Mouse (Mus musculus) retina, adult 2 months (tissue): ENCODE measurements around the gene Atpaf1.

Source experiments
- DNase-seq: peaks from one replicate; pipeline ENCODE4 v3.0.0-alpha.2; 2012; ENCODE audit warnings: low read depth, low spot score

The Atpaf1 gene

GRCm38 (mm10) chr4:115799981-115800380, 15.4 kb downstream of the Atpaf1 start:
- DNase-seq = no peak

GRCm38 (mm10) chr4:115812326-115812725, 27.7 kb downstream of the Atpaf1 start:
- no peak for DNase-seq

GRCm38 (mm10) chr4:115815606-115816005, 31.0 kb downstream of the Atpaf1 start:
- DNase-seq = no peak

GRCm38 (mm10) chr4:115820199-115820598, 35.6 kb downstream of the Atpaf1 start:
- DNase-seq = no peak

DNA sequence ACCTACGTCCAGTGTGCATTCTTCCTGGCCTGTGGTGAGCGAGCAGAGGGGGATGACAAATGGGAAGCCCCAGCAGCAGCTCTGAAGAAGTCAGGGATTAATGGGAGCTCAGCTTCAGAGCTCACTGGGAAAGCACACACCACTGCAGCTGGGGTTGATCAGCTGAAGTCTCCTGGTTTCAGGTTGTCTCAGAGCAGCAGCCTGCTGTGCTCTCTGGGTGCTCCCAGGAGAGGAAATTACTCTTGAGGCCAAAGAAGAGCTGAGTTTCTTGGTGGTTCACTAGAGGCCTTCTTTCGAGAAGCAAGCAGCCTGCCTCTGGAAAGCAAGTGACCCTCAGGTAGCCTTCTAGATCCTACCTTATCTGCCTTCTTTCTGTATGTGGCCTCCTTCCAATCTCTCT, 36.3 kb downstream of the Atpaf1 start:
- DNase-seq = no peak

DNA sequence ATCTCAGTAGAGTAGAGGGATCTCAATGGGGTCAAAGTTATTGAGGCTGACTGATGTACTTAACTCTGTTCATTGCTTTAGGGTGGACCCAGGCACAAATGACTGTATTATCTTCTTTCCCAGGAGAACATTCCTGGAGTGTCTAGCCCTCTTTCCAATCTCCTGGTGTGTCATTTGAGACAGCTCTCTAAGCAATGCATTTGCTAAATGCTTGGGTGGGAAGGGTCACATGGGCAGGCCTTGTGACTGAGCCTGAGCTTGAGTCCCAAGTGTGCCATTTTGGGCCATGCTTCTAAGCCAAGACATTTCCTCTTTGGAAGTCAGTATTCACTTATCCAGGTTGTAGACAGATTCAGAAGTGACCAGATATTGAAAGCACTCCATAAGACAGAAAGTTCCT, 36.8 kb downstream of the Atpaf1 start:
- no peak for DNase-seq

DNA sequence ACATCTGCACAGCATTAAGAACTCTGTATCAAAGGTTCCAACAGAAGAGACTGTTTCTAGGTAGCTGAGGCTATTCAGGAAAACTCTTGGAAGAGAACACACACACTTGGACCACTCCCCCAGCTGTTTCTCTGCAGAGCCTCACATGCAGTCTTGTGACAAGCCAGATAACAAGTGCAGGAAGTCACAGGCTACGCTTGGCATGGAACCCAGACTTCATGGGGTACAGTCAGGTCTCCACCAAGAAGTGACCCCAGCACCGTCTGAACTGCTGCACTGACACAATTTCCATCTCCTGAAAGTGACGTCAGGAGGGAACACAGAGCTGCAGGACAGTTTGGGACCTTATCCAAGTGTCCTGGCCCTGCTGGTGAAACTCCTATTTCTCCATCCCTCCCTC, 37.3 kb downstream of the Atpaf1 start:
- DNase-seq = no peak

- DNase-seq = no peak
These were observed 39.6 kb downstream of the Atpaf1 start for GRCm38 (mm10) chr4:115824178-115824577.

- no peak for DNase-seq
These were observed 40.7 kb downstream of the Atpaf1 start for GRCm38 (mm10) chr4:115825271-115825670.

GRCm38 (mm10) chr4:115827066-115827465, 42.5 kb downstream of the Atpaf1 start:
- DNase-seq = no peak

DNA sequence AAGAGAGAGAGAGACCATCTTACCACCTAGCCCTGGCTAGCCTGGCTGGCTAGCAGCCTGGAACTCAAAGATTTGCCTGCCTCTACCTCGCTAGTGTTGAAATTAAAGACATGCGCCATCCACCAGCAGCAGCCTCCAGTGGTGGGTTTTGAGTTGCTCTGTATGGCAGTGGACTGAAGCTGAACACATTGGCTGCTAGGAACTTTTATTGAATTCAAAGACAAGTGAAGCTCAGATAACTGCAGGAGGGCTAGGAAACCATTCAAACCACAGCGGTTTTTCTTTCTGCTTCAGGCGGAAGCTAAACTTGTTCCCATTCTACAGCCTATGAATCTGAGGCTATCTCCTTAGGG, 42.9 kb downstream of the Atpaf1 start:
- no peak for DNase-seq

DNA sequence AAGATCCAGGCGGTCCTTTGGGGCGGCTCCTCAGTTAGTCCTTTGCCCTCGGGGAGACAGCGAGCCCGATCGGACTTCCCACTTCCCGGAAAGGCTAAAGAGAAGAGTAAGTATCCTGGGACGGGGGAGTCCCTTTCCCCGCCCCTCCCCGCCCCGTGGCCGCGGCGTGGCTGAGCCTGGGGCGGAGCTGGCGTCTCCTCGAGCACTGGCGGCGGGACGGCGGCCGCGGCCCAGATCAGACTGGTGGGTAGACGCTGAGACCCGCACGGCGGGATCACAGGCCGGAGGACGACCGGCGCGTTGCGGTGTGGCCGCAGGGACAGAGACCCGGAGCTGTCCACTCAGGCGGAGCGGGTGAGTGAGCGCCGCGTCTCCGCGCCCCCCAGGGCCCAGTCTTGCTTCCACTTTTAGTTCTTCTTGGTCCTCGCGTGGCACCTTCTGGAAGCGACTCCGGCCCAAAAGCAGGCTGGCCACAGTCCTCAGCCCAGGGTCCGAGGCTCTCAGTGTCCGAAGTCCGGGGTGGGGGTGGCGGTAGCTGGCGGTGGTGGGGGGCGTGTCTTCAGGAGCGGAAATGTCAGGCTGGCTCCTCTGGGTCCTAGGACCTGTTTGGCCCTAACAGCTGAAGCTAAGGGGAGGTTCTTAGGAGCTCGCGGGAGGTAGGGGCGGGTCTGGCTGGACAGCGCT, 43.4 kb downstream of the Atpaf1 start, which contains the start of gene Mob3c:
Gene Mob3c, plus strand, starts transcription at position 205 of the 684 bp plus-strand sequence.
- peak; percentile 30 for DNase-seq

GRCm38 (mm10) chr4:115828572-115828902, 43.9 kb downstream of the Atpaf1 start:
- no peak for DNase-seq

DNA sequence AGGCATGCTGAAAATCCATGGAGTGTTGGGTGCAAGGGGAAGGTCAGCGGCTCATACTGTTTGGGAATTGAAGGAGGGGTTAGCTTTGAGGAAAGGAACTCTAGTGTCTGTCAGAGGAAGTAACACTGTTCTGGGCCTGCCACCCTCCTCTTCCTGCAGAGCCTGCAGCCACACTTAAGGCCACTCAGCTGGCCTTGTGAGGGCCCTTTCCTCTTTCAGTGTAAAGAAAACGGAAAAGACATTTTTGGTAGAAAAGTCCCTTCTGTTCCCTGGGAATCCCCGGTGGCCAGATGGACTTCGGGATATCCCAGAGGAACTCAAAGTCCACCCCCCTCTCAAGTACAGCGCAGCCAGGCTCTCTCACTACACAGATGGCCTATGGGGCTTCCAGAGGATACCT, 45.9 kb downstream of the Atpaf1 start:
- DNase-seq = no peak

GRCm38 (mm10) chr4:115831221-115831620, 46.6 kb downstream of the Atpaf1 start:
- no peak for DNase-seq

DNA sequence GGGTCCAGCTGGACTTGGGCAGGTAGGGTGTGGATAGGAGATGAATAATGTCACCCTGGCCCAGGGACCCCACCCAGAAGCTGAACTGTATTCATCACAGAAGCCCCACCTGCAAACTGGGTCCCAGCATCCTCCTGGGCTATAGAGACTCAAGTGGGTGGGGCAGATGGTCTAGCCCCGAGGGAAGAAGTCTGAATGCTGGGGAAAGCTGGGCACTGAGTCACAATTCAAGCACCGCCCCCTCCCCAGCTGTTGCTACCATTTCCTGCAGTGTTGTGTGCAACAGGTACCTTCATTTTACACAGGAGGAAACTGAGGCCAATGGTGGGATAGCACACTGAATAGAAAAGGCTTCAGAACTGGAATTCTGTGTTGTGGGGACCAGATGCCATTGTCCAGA, 47.4 kb downstream of the Atpaf1 start:
- DNase-seq = no peak

GRCm38 (mm10) chr4:115835576-115835975, 51.0 kb downstream of the Atpaf1 start:
- DNase-seq = no peak

GRCm38 (mm10) chr4:115838196-115838595, 53.6 kb downstream of the Atpaf1 start:
- DNase-seq = no peak

DNA sequence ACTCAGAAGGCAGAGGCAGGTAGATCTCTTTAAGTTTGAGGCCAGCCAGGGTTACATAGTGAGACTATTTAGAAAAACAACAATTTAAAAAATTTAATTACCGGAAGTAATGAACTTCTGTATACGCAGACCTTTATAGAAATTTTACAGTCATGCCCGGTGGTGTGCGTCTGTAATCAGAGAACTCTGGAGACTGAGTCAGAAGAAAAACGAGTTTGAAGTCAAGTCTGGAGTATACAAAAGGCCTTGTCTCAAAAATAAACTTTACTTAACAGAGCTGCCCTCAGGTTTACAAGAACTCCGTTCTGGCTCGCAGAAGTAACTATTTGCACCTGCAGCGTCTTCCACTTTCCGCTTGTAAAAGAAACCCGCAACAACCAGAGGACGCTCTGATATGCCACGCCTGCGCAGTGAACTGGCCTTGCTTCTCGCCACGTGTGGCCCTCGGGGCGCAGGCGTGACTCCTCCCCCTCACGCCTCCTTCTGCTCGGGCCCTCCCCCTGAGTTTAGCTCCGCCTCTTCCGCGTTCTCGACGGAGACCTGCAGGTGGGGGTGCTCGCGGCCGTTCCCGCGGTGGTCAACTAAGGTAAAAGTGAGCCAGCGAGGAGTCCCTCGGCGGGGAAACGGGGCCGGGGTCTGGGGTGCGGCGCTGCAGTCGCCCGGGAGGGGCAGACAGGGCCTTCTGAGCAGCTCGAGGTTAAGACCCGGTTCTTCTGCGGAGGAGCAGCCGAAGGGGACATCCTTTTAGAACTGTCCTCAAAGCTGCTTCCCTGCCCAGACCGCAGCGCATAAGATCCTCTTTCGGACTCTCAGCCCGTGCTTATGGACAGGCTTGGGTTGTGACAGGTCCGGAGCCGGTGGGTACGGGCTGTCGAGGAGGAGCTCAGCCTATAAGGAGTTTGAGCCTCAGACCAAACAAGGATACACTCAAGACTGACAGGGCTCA, 54.4 kb downstream of the Atpaf1 start, which contains the start of gene Mknk1:
Gene Mknk1, plus strand, starts transcription at position 503 of the 946 bp plus-strand sequence.
- peak; percentile 85 for DNase-seq

- no peak for DNase-seq
These were observed 55.3 kb downstream of the Atpaf1 start for GRCm38 (mm10) chr4:115839956-115840355.

DNA sequence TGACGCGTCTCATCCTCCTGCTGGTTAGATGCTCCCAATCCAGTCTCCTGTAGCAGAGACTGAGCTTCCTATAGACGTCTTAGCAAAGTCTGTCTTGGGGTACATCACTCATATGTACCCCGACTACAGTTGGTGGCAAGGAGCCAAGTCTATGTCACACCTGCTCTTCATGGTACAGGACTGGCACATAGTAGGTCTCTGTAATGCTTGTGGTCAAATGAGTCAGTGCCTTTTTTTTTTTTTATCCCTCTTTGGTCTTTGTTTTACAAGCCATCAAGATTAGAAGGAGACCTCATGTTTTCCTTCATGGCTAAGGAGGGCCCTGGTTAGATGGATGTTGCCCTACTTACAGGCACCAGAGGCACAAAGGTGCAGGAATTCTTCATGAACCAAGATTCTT, 56.2 kb downstream of the Atpaf1 start:
- no peak for DNase-seq

- DNase-seq = no peak
These were observed 62.0 kb downstream of the Atpaf1 start for GRCm38 (mm10) chr4:115846656-115847055.

GRCm38 (mm10) chr4:115847377-115847776, 62.8 kb downstream of the Atpaf1 start:
- DNase-seq = no peak
